Mouse (Mus musculus): ENCODE data around the gene 1700092M07Rik. TPM values are rescaled to one million over a fixed set of nuclear protein-coding genes. Genes with fewer than 3 reads are reported as not detected.

1700092M07Rik gene
- polyA plus RNA-seq, 2 experiments, result 1.6 to 3.2 TPM

- H3K9ac ChIP-seq (ENCODE audit: low read depth, low read length, severe bottlenecking), result peak within 1 kb of the TSS; percentile 74
- TF ChIP-seq POLR2A (IDR thresholded peaks at IDR 0.05; ENCODE audit: borderline replicate concordance, extremely low read depth, insufficient read depth, insufficient read length), result peak; percentile 82; the same call in 1 of the 2 replicates
- WGBS, result under 1% methylated on average over 29 of the region's 32 CpGs
- peak; percentile 95 for ATAC-seq (ENCODE audit: low FRiP score, low read depth)
- peaks cover 31% of the 10 kb centered on the region for H3K36me3 ChIP-seq (ENCODE audit: control insufficient read depth, insufficient read depth, low read length)
- no peaks in the 10 kb centered on the region for H3K27me3 ChIP-seq (ENCODE audit: control insufficient read depth, insufficient read depth, low read length)
- H3K4me3 ChIP-seq (replicated peaks; ENCODE audit: low read length), result peak within 1 kb of the TSS; percentile 70
- peak; percentile 95 for DNase-seq (ENCODE audit: low spot score)
- H3K4me1 ChIP-seq (ENCODE audit: control insufficient read depth, insufficient read depth, low read length), result peaks cover 8% of the 10 kb centered on the region; the same call in 1 of the 2 replicates
- peak within 1 kb of the TSS; percentile 84 for H3K4me2 ChIP-seq (replicated peaks; ENCODE audit: low read depth, low read length, severe bottlenecking)
- no peaks in the 10 kb centered on the region for H3K9me3 ChIP-seq (ENCODE audit: control insufficient read depth, low read length)
- no peak within 1 kb of the TSS; the same call in 1 of the 2 replicates for H3K27ac ChIP-seq (replicated peaks; ENCODE audit: low read depth, low read length)
Measured at GRCm38 (mm10) chr19:8735389-8736159, 4.9 kb upstream of the 1700092M07Rik start, which contains the start of gene Wdr74. Gene Wdr74, plus strand, starts transcription at chr19:8735827.

- H3K4me2 ChIP-seq (replicated peaks; ENCODE audit: low read depth, low read length, severe bottlenecking), result peak overlapping the region; percentile 84
- under 1% methylated on average over 11 of the region's 11 CpGs for WGBS
- no peaks in the 10 kb centered on the region for H3K9me3 ChIP-seq (ENCODE audit: control insufficient read depth, low read length)
- no peak for TF ChIP-seq POLR2A (IDR thresholded peaks at IDR 0.05; ENCODE audit: borderline replicate concordance, extremely low read depth, insufficient read depth, insufficient read length)
- no peak for DNase-seq (ENCODE audit: low spot score)
- peak overlapping the region; percentile 74 for H3K9ac ChIP-seq (ENCODE audit: low read depth, low read length, severe bottlenecking)
- peaks cover 12% of the 10 kb centered on the region for H3K4me1 ChIP-seq (ENCODE audit: control insufficient read depth, insufficient read depth, low read length)
- no peak overlapping the region; the same call in 1 of the 2 replicates for H3K27ac ChIP-seq (replicated peaks; ENCODE audit: low read depth, low read length)
- no peaks in the 10 kb centered on the region for H3K27me3 ChIP-seq (ENCODE audit: control insufficient read depth, insufficient read depth, low read length)
- H3K36me3 ChIP-seq (ENCODE audit: control insufficient read depth, insufficient read depth, low read length), result peaks cover 34% of the 10 kb centered on the region
- peak overlapping the region; percentile 70 for H3K4me3 ChIP-seq (replicated peaks; ENCODE audit: low read length)
- ATAC-seq (ENCODE audit: low FRiP score, low read depth), result no peak
Measured at GRCm38 (mm10) chr19:8736160-8736467, 4.4 kb upstream of the 1700092M07Rik start.

- no peaks in the 10 kb centered on the region for H3K27me3 ChIP-seq (ENCODE audit: control insufficient read depth, insufficient read depth, low read length)
- no peak overlapping the region for H3K4me2 ChIP-seq (replicated peaks; ENCODE audit: low read depth, low read length, severe bottlenecking)
- no peak for ATAC-seq (ENCODE audit: low FRiP score, low read depth)
- H3K27ac ChIP-seq (replicated peaks; ENCODE audit: low read depth, low read length), result no peak overlapping the region
- 93% methylated on average over 7 of the region's 7 CpGs for WGBS
- H3K9me3 ChIP-seq (ENCODE audit: control insufficient read depth, low read length), result no peaks in the 10 kb centered on the region
- no peak overlapping the region for H3K9ac ChIP-seq (ENCODE audit: low read depth, low read length, severe bottlenecking)
- no peak for DNase-seq (ENCODE audit: low spot score)
- H3K4me3 ChIP-seq (replicated peaks; ENCODE audit: low read length), result no peak overlapping the region
- H3K4me1 ChIP-seq (ENCODE audit: control insufficient read depth, insufficient read depth, low read length), result peaks cover 23% of the 10 kb centered on the region
- H3K36me3 ChIP-seq (ENCODE audit: control insufficient read depth, insufficient read depth, low read length), result peaks cover 48% of the 10 kb centered on the region
- no peak for TF ChIP-seq POLR2A (IDR thresholded peaks at IDR 0.05; ENCODE audit: borderline replicate concordance, extremely low read depth, insufficient read depth, insufficient read length)
Measured at GRCm38 (mm10) chr19:8738911-8739310, 1.6 kb upstream of the 1700092M07Rik start.

GRCm38 (mm10) chr19:8739646-8740045, 872 bp upstream of the 1700092M07Rik start:
- Histone ChIP-seq H3K4me3 (replicated peaks; ENCODE audit: low read length) (no peak overlapping the region), H3K9me3 (ENCODE audit: control insufficient read depth, low read length) (no peaks in the 10 kb centered on the region), H3K9ac (ENCODE audit: low read depth, low read length, severe bottlenecking) (no peak overlapping the region), H3K27ac (replicated peaks; ENCODE audit: low read depth, low read length) (no peak overlapping the region), H3K27me3 (ENCODE audit: control insufficient read depth, insufficient read depth, low read length) (no peaks in the 10 kb centered on the region), H3K4me1 (ENCODE audit: control insufficient read depth, insufficient read depth, low read length) (peaks cover 23% of the 10 kb centered on the region), H3K36me3 (ENCODE audit: control insufficient read depth, insufficient read depth, low read length) (peaks cover 55% of the 10 kb centered on the region), H3K4me2 (replicated peaks; ENCODE audit: low read depth, low read length, severe bottlenecking) (no peak overlapping the region)
- DNase-seq (ENCODE audit: low spot score), result no peak
- WGBS, result 95% methylated on average over 6 of the region's 6 CpGs
- TF ChIP-seq POLR2A (IDR thresholded peaks at IDR 0.05; ENCODE audit: borderline replicate concordance, extremely low read depth, insufficient read depth, insufficient read length), result no peak
- no peak for ATAC-seq (ENCODE audit: low FRiP score, low read depth)

- Histone ChIP-seq H3K27me3 (ENCODE audit: control insufficient read depth, insufficient read depth, low read length) (no peaks in the 10 kb centered on the region), H3K27ac (replicated peaks; ENCODE audit: low read depth, low read length) (peak within 1 kb of the TSS; percentile 97), H3K4me2 (replicated peaks; ENCODE audit: low read depth, low read length, severe bottlenecking) (peak within 1 kb of the TSS; percentile 95), H3K9me3 (ENCODE audit: control insufficient read depth, low read length) (no peaks in the 10 kb centered on the region), H3K36me3 (ENCODE audit: control insufficient read depth, insufficient read depth, low read length) (peaks cover 72% of the 10 kb centered on the region), H3K4me1 (ENCODE audit: control insufficient read depth, insufficient read depth, low read length) (peaks cover 19% of the 10 kb centered on the region), H3K4me3 (replicated peaks; ENCODE audit: low read length) (peak within 1 kb of the TSS; percentile 96), H3K9ac (ENCODE audit: low read depth, low read length, severe bottlenecking) (peak within 1 kb of the TSS; percentile 88)
- ATAC-seq (ENCODE audit: low FRiP score, low read depth), result peak; percentile 98
- peak; percentile 55; the same call in 1 of the 2 replicates for TF ChIP-seq POLR2A (IDR thresholded peaks at IDR 0.05; ENCODE audit: borderline replicate concordance, extremely low read depth, insufficient read depth, insufficient read length)
- under 1% methylated on average over 36 of the region's 36 CpGs for WGBS
- peak; percentile 99 for DNase-seq (ENCODE audit: low spot score)
Measured at GRCm38 (mm10) chr19:8741243-8741869, 838 bp downstream of the 1700092M07Rik start, which contains the start of gene Stx5a. Gene Stx5a, plus strand, starts transcription at chr19:8741413.

Measured in limb, embryonic 14.5 days (tissue).